Mouse (Mus musculus): ENCODE measurements around the gene Atp8b4. TPM values are rescaled to one million over a fixed set of nuclear protein-coding genes. Genes with fewer than 3 reads are reported as not detected.

Gene Atp8b4
- polyA plus RNA-seq (2015; fragmentation: Nextera tagmentation; extraction: Ambion mirVana), result 0.07 TPM in 1 of 2 replicates, not detected in the other

- no peaks in the 10 kb centered on the region for H3K9me3 ChIP-seq (ENCODE audit: control insufficient read depth, low read length)
- 91% methylated on average over 6 of the region's 6 CpGs for WGBS
- H3K9ac ChIP-seq (replicated peaks; ENCODE audit: low read depth, low read length), result no peak within 1 kb of the TSS
- ATAC-seq, result no peak
- no peak within 1 kb of the TSS for H3K4me2 ChIP-seq (ENCODE audit: low read length)
- H3K36me3 ChIP-seq (ENCODE audit: control insufficient read depth, insufficient read depth), result no peaks in the 10 kb centered on the region
- H3K27me3 ChIP-seq (replicated peaks; ENCODE audit: control insufficient read depth, insufficient read depth, low read length), result no peaks in the 10 kb centered on the region
- no peak within 1 kb of the TSS for H3K27ac ChIP-seq (ENCODE audit: low read length)
- no peak within 1 kb of the TSS for H3K4me3 ChIP-seq (replicated peaks; ENCODE audit: low read length)
- no peaks in the 10 kb centered on the region for H3K4me1 ChIP-seq (replicated peaks; ENCODE audit: control insufficient read depth, insufficient read depth, low read length)
Measured at GRCm38 (mm10) chr2:126500521-126500920, at the start of gene Atp8b4. Gene Atp8b4, minus strand, starts transcription at chr2:126500674.

GRCm38 (mm10) chr2:126549681-126550080, 49.2 kb upstream of the Atp8b4 start:
- WGBS, result 86% methylated on average over 7 of the region's 7 CpGs
- Histone ChIP-seq H3K4me3 (replicated peaks; ENCODE audit: low read length) (no peak overlapping the region), H3K27ac (ENCODE audit: low read length) (no peak overlapping the region), H3K4me1 (replicated peaks; ENCODE audit: control insufficient read depth, insufficient read depth, low read length) (peaks cover 13% of the 10 kb centered on the region), H3K9ac (replicated peaks; ENCODE audit: low read depth, low read length) (no peak overlapping the region), H3K9me3 (ENCODE audit: control insufficient read depth, low read length) (no peaks in the 10 kb centered on the region), H3K4me2 (ENCODE audit: low read length) (no peak overlapping the region), H3K36me3 (ENCODE audit: control insufficient read depth, insufficient read depth) (no peaks in the 10 kb centered on the region), H3K27me3 (replicated peaks; ENCODE audit: control insufficient read depth, insufficient read depth, low read length) (peaks cover 27% of the 10 kb centered on the region)
- no peak for ATAC-seq

DNA sequence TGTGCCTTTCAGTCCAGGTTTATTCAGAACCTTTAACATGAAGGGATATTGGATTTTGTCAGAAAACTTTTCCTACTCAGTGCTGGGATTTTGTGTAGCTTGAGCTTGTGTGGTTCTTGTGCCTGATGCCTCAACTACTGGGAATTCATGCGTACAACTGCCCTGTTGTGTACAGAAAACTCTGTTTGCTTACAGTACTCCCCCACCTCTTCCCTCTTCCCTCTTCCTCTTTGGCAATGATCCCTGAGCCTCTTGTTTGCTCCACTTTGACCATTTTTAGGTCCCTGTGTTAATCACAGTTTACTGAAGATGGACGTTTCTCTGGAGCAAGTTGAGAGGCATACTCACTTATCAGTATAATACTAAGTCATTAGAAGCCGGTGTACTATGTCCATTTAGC, 45.9 kb upstream of the Atp8b4 start:
- H3K9me3 ChIP-seq (ENCODE audit: control insufficient read depth, low read length), result no peaks in the 10 kb centered on the region
- H3K27ac ChIP-seq (ENCODE audit: low read length), result no peak overlapping the region
- H3K4me1 ChIP-seq (replicated peaks; ENCODE audit: control insufficient read depth, insufficient read depth, low read length), result no peaks in the 10 kb centered on the region
- WGBS, result 87% methylated on average over 3 of the region's 3 CpGs
- H3K4me3 ChIP-seq (replicated peaks; ENCODE audit: low read length), result no peak overlapping the region
- no peak overlapping the region for H3K4me2 ChIP-seq (ENCODE audit: low read length)
- ATAC-seq, result no peak
- no peaks in the 10 kb centered on the region for H3K36me3 ChIP-seq (ENCODE audit: control insufficient read depth, insufficient read depth)
- H3K27me3 ChIP-seq (replicated peaks; ENCODE audit: control insufficient read depth, insufficient read depth, low read length), result peaks cover 7% of the 10 kb centered on the region
- H3K9ac ChIP-seq (replicated peaks; ENCODE audit: low read depth, low read length), result no peak overlapping the region

- no peak for ATAC-seq
- no peaks in the 10 kb centered on the region for H3K9me3 ChIP-seq (ENCODE audit: control insufficient read depth, low read length)
- no peak overlapping the region for H3K4me3 ChIP-seq (replicated peaks; ENCODE audit: low read length)
- H3K9ac ChIP-seq (replicated peaks; ENCODE audit: low read depth, low read length), result no peak overlapping the region
- no peak overlapping the region for H3K4me2 ChIP-seq (ENCODE audit: low read length)
- 81% methylated on average over 5 of the region's 5 CpGs for WGBS
- H3K4me1 ChIP-seq (replicated peaks; ENCODE audit: control insufficient read depth, insufficient read depth, low read length), result no peaks in the 10 kb centered on the region
- H3K36me3 ChIP-seq (ENCODE audit: control insufficient read depth, insufficient read depth), result no peaks in the 10 kb centered on the region
- H3K27ac ChIP-seq (ENCODE audit: low read length), result no peak overlapping the region
- H3K27me3 ChIP-seq (replicated peaks; ENCODE audit: control insufficient read depth, insufficient read depth, low read length), result no peaks in the 10 kb centered on the region
Measured at GRCm38 (mm10) chr2:126545297-126545696, 44.8 kb upstream of the Atp8b4 start.

- Histone ChIP-seq H3K36me3 (ENCODE audit: control insufficient read depth, insufficient read depth) (no peaks in the 10 kb centered on the region), H3K9ac (replicated peaks; ENCODE audit: low read depth, low read length) (no peak overlapping the region), H3K4me1 (replicated peaks; ENCODE audit: control insufficient read depth, insufficient read depth, low read length) (no peaks in the 10 kb centered on the region), H3K4me2 (ENCODE audit: low read length) (no peak overlapping the region), H3K4me3 (replicated peaks; ENCODE audit: low read length) (no peak overlapping the region), H3K27ac (ENCODE audit: low read length) (no peak overlapping the region), H3K27me3 (replicated peaks; ENCODE audit: control insufficient read depth, insufficient read depth, low read length) (no peaks in the 10 kb centered on the region), H3K9me3 (ENCODE audit: control insufficient read depth, low read length) (no peaks in the 10 kb centered on the region)
- 92% methylated on average over 5 of the region's 5 CpGs for WGBS
- ATAC-seq, result no peak
Measured at GRCm38 (mm10) chr2:126542211-126542610, 41.7 kb upstream of the Atp8b4 start.

GRCm38 (mm10) chr2:126540390-126540925, 40.0 kb upstream of the Atp8b4 start:
- Histone ChIP-seq H3K4me1 (replicated peaks; ENCODE audit: control insufficient read depth, insufficient read depth, low read length) (no peaks in the 10 kb centered on the region), H3K9me3 (ENCODE audit: control insufficient read depth, low read length) (no peaks in the 10 kb centered on the region), H3K9ac (replicated peaks; ENCODE audit: low read depth, low read length) (no peak overlapping the region), H3K27ac (ENCODE audit: low read length) (no peak overlapping the region), H3K36me3 (ENCODE audit: control insufficient read depth, insufficient read depth) (no peaks in the 10 kb centered on the region), H3K4me2 (ENCODE audit: low read length) (no peak overlapping the region), H3K4me3 (replicated peaks; ENCODE audit: low read length) (no peak overlapping the region), H3K27me3 (replicated peaks; ENCODE audit: control insufficient read depth, insufficient read depth, low read length) (no peaks in the 10 kb centered on the region)
- ATAC-seq, result no peak
- WGBS, result 89% methylated on average over 6 of the region's 6 CpGs

DNA sequence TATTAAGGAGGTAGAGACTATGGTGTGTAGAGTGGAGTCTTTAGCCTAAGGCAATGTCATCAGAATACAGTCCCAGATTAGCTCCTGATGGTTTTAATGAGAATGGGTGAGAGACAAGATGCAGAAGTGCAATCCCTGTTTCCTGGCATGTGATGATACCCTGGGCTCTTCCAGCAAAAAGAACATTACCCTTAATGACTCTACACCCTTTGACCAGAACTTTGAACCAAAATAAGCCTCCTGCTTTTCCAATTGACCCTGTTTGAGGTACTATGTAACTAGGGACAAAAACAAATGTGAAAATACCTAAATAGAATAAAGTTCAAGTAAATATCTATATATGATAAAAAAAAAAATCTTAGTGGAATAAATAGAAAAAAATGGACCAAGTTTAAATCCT, 37.2 kb upstream of the Atp8b4 start:
- no peak overlapping the region for H3K4me3 ChIP-seq (replicated peaks; ENCODE audit: low read length)
- no peaks in the 10 kb centered on the region for H3K9me3 ChIP-seq (ENCODE audit: control insufficient read depth, low read length)
- no peak for ATAC-seq
- no peak overlapping the region for H3K9ac ChIP-seq (replicated peaks; ENCODE audit: low read depth, low read length)
- H3K27me3 ChIP-seq (replicated peaks; ENCODE audit: control insufficient read depth, insufficient read depth, low read length), result no peaks in the 10 kb centered on the region
- H3K36me3 ChIP-seq (ENCODE audit: control insufficient read depth, insufficient read depth), result no peaks in the 10 kb centered on the region
- no peaks in the 10 kb centered on the region for H3K4me1 ChIP-seq (replicated peaks; ENCODE audit: control insufficient read depth, insufficient read depth, low read length)
- no peak overlapping the region for H3K4me2 ChIP-seq (ENCODE audit: low read length)
- no peak overlapping the region for H3K27ac ChIP-seq (ENCODE audit: low read length)

DNA sequence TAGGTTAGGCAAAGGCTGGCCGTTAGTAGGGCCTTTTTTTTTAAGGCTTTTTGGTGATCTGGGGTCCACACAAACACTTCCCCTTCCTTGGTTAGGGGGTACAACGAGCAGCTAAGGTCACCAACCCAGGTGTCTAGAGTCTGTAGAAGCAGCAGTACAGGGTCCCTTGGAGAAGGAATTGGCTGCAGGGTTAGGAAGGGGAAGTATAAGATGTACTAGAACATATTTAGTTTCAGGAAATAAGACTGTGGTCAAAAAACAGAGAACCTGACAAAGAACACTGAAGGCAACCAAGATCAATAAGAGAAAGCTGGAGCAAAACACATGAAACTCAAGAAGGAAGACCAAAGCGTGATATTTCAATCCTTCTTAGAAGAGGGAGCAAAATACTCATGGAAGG, 30.1 kb upstream of the Atp8b4 start:
- no peak overlapping the region for H3K27ac ChIP-seq (ENCODE audit: low read length)
- no peak overlapping the region for H3K4me3 ChIP-seq (replicated peaks; ENCODE audit: low read length)
- no peaks in the 10 kb centered on the region for H3K36me3 ChIP-seq (ENCODE audit: control insufficient read depth, insufficient read depth)
- 77% methylated on average over 3 of the region's 3 CpGs for WGBS
- no peaks in the 10 kb centered on the region for H3K27me3 ChIP-seq (replicated peaks; ENCODE audit: control insufficient read depth, insufficient read depth, low read length)
- H3K9me3 ChIP-seq (ENCODE audit: control insufficient read depth, low read length), result no peaks in the 10 kb centered on the region
- no peaks in the 10 kb centered on the region for H3K4me1 ChIP-seq (replicated peaks; ENCODE audit: control insufficient read depth, insufficient read depth, low read length)
- ATAC-seq, result no peak
- no peak overlapping the region for H3K4me2 ChIP-seq (ENCODE audit: low read length)
- H3K9ac ChIP-seq (replicated peaks; ENCODE audit: low read depth, low read length), result no peak overlapping the region

DNA sequence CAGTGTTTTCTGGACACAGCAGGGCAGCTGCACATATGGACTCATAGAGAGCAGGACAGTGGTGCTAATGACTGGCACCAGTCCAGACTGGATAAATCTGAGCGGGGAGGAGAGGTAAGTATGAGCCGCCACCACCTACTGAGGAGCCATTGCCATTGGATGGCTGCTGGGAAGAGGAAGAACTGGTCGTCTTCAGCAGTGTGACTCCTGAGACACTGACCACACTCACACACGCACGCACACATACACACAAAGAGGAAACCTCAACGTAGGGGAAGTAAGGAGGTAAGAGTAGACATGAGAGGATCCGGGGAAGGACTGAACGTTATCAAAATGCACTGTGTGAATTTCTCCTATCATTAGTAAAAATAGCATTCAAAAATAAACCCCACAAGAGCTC, 27.0 kb upstream of the Atp8b4 start:
- H3K4me1 ChIP-seq (replicated peaks; ENCODE audit: control insufficient read depth, insufficient read depth, low read length), result no peaks in the 10 kb centered on the region
- no peaks in the 10 kb centered on the region for H3K9me3 ChIP-seq (ENCODE audit: control insufficient read depth, low read length)
- 91% methylated on average over 8 of the region's 8 CpGs for WGBS
- no peak overlapping the region for H3K9ac ChIP-seq (replicated peaks; ENCODE audit: low read depth, low read length)
- no peak overlapping the region for H3K27ac ChIP-seq (ENCODE audit: low read length)
- H3K36me3 ChIP-seq (ENCODE audit: control insufficient read depth, insufficient read depth), result no peaks in the 10 kb centered on the region
- H3K27me3 ChIP-seq (replicated peaks; ENCODE audit: control insufficient read depth, insufficient read depth, low read length), result no peaks in the 10 kb centered on the region
- H3K4me3 ChIP-seq (replicated peaks; ENCODE audit: low read length), result no peak overlapping the region
- ATAC-seq, result no peak
- no peak overlapping the region for H3K4me2 ChIP-seq (ENCODE audit: low read length)

- H3K9ac ChIP-seq (replicated peaks; ENCODE audit: low read depth, low read length), result no peak overlapping the region
- no peak overlapping the region for H3K27ac ChIP-seq (ENCODE audit: low read length)
- H3K4me1 ChIP-seq (replicated peaks; ENCODE audit: control insufficient read depth, insufficient read depth, low read length), result no peaks in the 10 kb centered on the region
- WGBS, result 91% methylated on average over 2 of the region's 2 CpGs
- H3K27me3 ChIP-seq (replicated peaks; ENCODE audit: control insufficient read depth, insufficient read depth, low read length), result no peaks in the 10 kb centered on the region
- no peak overlapping the region for H3K4me2 ChIP-seq (ENCODE audit: low read length)
- ATAC-seq, result no peak
- no peaks in the 10 kb centered on the region for H3K9me3 ChIP-seq (ENCODE audit: control insufficient read depth, low read length)
- H3K36me3 ChIP-seq (ENCODE audit: control insufficient read depth, insufficient read depth), result no peaks in the 10 kb centered on the region
- H3K4me3 ChIP-seq (replicated peaks; ENCODE audit: low read length), result no peak overlapping the region
Measured at GRCm38 (mm10) chr2:126524271-126524670, 23.8 kb upstream of the Atp8b4 start.
